Mouse (Mus musculus) kidney, embryonic 15.5 days (tissue): ENCODE results near the gene Fzd5. TPM values are rescaled to one million over a fixed set of nuclear protein-coding genes. Genes with fewer than 3 reads are reported as not detected.

Experiments
- ATAC-seq: fragments of 200-750 bp; cut with Nextera tagmentation; replicated peaks from 2 replicates; pipeline ENCODE4 v1.8.0; 2017; ENCODE audit warnings: moderate TSS enrichment; ENCODE audit not compliant: low FRiP score
- H3K27ac ChIP-seq: fragments of 300-500 bp; sonication (generic); 2 replicates; pipeline ENCODE4 v1.5.1; 2015; ENCODE audit warnings: mild to moderate bottlenecking, inconsistent platforms
- H3K27me3 ChIP-seq: fragments of 300-500 bp; sonication (generic); 2 replicates; pipeline ENCODE4 v1.6.1; 2015; ENCODE audit warnings: inconsistent platforms
- H3K36me3 ChIP-seq: fragments of 300-500 bp; sonication (generic); 2 replicates; pipeline ENCODE4 v1.6.1; 2015; ENCODE audit warnings: inconsistent platforms
- H3K4me1 ChIP-seq: fragments of 300-500 bp; sonication (generic); 2 replicates; pipeline ENCODE4 v1.6.1; 2015; ENCODE audit warnings: inconsistent platforms
- H3K4me2 ChIP-seq: fragments of 300-500 bp; sonication (generic); 2 replicates; pipeline ENCODE4 v1.6.1; 2015; ENCODE audit warnings: moderate library complexity, mild to moderate bottlenecking, inconsistent platforms
- H3K4me3 ChIP-seq: fragments of 300-500 bp; sonication (generic); replicated peaks from 2 replicates; pipeline ENCODE4 v1.5.1; 2015; ENCODE audit warnings: mild to moderate bottlenecking, inconsistent platforms
- H3K9ac ChIP-seq: fragments of 300-500 bp; sonication (generic); 2 replicates; pipeline ENCODE4 v1.6.1; 2015; ENCODE audit warnings: mild to moderate bottlenecking, inconsistent platforms
- H3K9me3 ChIP-seq: fragments of 300-500 bp; sonication (generic); replicated peaks from 2 replicates; pipeline ENCODE4 v1.6.1; 2016; ENCODE audit warnings: inconsistent platforms
- WGBS: fragments of 180-500 bp; shearing (Covaris S2); methylation state at CpG from one replicate; pipeline ENCODE4 v1.1.7; 2015; ENCODE audit warnings: mixed read lengths; 5-methylcytosine and 5-hydroxymethylcytosine counted together
- polyA plus RNA-seq: library from polyadenylated mRNA; unstranded; fragments of >200 nt; fragmentation: Nextera tagmentation; extraction: Ambion mirVana; gene quantifications from 2 replicates; pipeline ENCODE4 v1.2.1, GENCODE M21; 2015

Gene Fzd5
- polyA plus RNA-seq, 1 experiment from 2014 or later, result 2.2 TPM

GRCm38 (mm10) chr1:64753109-64753508, 15.6 kb upstream of the Fzd5 start:
- Histone ChIP-seq H3K9ac (no peak overlapping the region), H3K4me3 (no peak overlapping the region), H3K27ac (no peak overlapping the region), H3K9me3 (no peaks in the 10 kb centered on the region), H3K4me2 (no peak overlapping the region), H3K36me3 (no peaks in the 10 kb centered on the region), H3K4me1 (peaks cover 11% of the 10 kb centered on the region; the same call in 1 of the 2 replicates), H3K27me3 (peaks cover 8% of the 10 kb centered on the region; the same call in 1 of the 2 replicates)
- no peak for ATAC-seq
- WGBS, result 90% methylated on average over 8 of the region's 8 CpGs

GRCm38 (mm10) chr1:64744616-64745015, 7.1 kb upstream of the Fzd5 start:
- Histone ChIP-seq H3K27me3 (peaks cover 4% of the 10 kb centered on the region; the same call in 1 of the 2 replicates), H3K9ac (no peak overlapping the region), H3K4me1 (no peaks in the 10 kb centered on the region), H3K4me3 (no peak overlapping the region), H3K36me3 (no peaks in the 10 kb centered on the region), H3K4me2 (no peak overlapping the region), H3K9me3 (no peaks in the 10 kb centered on the region), H3K27ac (no peak overlapping the region)
- no peak for ATAC-seq

- H3K4me1 ChIP-seq, result peaks cover 17% of the 10 kb centered on the region
- WGBS, result 86% methylated on average over 18 of the region's 18 CpGs
- H3K27me3 ChIP-seq, result no peaks in the 10 kb centered on the region; the same call in 1 of the 2 replicates
- no peak overlapping the region for H3K27ac ChIP-seq
- H3K36me3 ChIP-seq, result no peaks in the 10 kb centered on the region
- no peaks in the 10 kb centered on the region for H3K9me3 ChIP-seq
- H3K9ac ChIP-seq, result no peak overlapping the region
- ATAC-seq, result no peak
- H3K4me2 ChIP-seq, result no peak overlapping the region
- H3K4me3 ChIP-seq, result no peak overlapping the region
Measured at GRCm38 (mm10) chr1:64742741-64743408, 5.3 kb upstream of the Fzd5 start.

- peak overlapping the region; percentile 44; the same call in 1 of the 2 replicates for H3K9ac ChIP-seq
- WGBS, result 0% methylated on average over 14 of the region's 14 CpGs
- H3K9me3 ChIP-seq, result no peaks in the 10 kb centered on the region
Measured at GRCm38 (mm10) chr1:64738661-64739082, 1.1 kb upstream of the Fzd5 start.

GRCm38 (mm10) chr1:64738180-64738555, 617 bp upstream of the Fzd5 start:
- Histone ChIP-seq H3K4me3 (peak overlapping the region; percentile 60), H3K27me3 (peaks cover 28% of the 10 kb centered on the region), H3K27ac (peak overlapping the region; percentile 92), H3K9ac (peak overlapping the region; percentile 44; the same call in 1 of the 2 replicates), H3K4me2 (peak overlapping the region; percentile 96), H3K36me3 (no peaks in the 10 kb centered on the region; the same call in 1 of the 2 replicates), H3K4me1 (peaks cover 42% of the 10 kb centered on the region), H3K9me3 (no peaks in the 10 kb centered on the region)
- ATAC-seq, result peak; percentile 41
- under 1% methylated on average over 11 of the region's 11 CpGs for WGBS

More at GRCm38 (mm10) chr1:64738661-64739082, 1.1 kb upstream of the Fzd5 start:
- Histone ChIP-seq H3K36me3 (no peaks in the 10 kb centered on the region; the same call in 1 of the 2 replicates), H3K27me3 (peaks cover 24% of the 10 kb centered on the region), H3K4me3 (peak overlapping the region; percentile 60), H3K4me1 (peaks cover 42% of the 10 kb centered on the region), H3K27ac (peak overlapping the region; percentile 92), H3K4me2 (peak overlapping the region; percentile 96)
- ATAC-seq, result no peak

- ATAC-seq, result peak; percentile 1; the same call in 1 of the 2 replicates
- peak overlapping the region; percentile 96 for H3K4me2 ChIP-seq
- H3K4me3 ChIP-seq, result peak overlapping the region; percentile 60
- under 1% methylated on average over 55 of the region's 56 CpGs for WGBS
- peaks cover 32% of the 10 kb centered on the region for H3K27me3 ChIP-seq
- no peaks in the 10 kb centered on the region; the same call in 1 of the 2 replicates for H3K36me3 ChIP-seq
- no peaks in the 10 kb centered on the region for H3K9me3 ChIP-seq
- peaks cover 50% of the 10 kb centered on the region for H3K4me1 ChIP-seq
- peak overlapping the region; percentile 66 for H3K9ac ChIP-seq
- H3K27ac ChIP-seq, result peak overlapping the region; percentile 82
Measured at GRCm38 (mm10) chr1:64736681-64737501, 660 bp downstream of the Fzd5 start.

GRCm38 (mm10) chr1:64735781-64736680, 1.5 kb downstream of the Fzd5 start:
- peak overlapping the region; percentile 96 for H3K4me2 ChIP-seq
- H3K36me3 ChIP-seq, result peaks cover 7% of the 10 kb centered on the region; the same call in 1 of the 2 replicates
- WGBS, result 10% methylated on average over 75 of the region's 75 CpGs
- peak overlapping the region; percentile 60 for H3K4me3 ChIP-seq
- H3K27me3 ChIP-seq, result peaks cover 38% of the 10 kb centered on the region
- H3K27ac ChIP-seq, result peak overlapping the region; percentile 82
- ATAC-seq, result no peak
- H3K4me1 ChIP-seq, result peaks cover 55% of the 10 kb centered on the region
- no peaks in the 10 kb centered on the region for H3K9me3 ChIP-seq
- H3K9ac ChIP-seq, result peak overlapping the region; percentile 66

GRCm38 (mm10) chr1:64734771-64735750, 2.5 kb downstream of the Fzd5 start:
- no peak overlapping the region for H3K27ac ChIP-seq
- H3K4me3 ChIP-seq, result peak overlapping the region; percentile 60
- 41% methylated on average over 58 of the region's 58 CpGs for WGBS

GRCm38 (mm10) chr1:64733453-64734245, 3.9 kb downstream of the Fzd5 start:
- Histone ChIP-seq H3K27ac (no peak overlapping the region), H3K4me1 (peaks cover 46% of the 10 kb centered on the region), H3K9ac (no peak overlapping the region), H3K4me3 (peak overlapping the region; percentile 14; the same call in 1 of the 2 replicates), H3K4me2 (peak overlapping the region; percentile 96; the same call in 1 of the 2 replicates), H3K27me3 (peaks cover 38% of the 10 kb centered on the region), H3K36me3 (peaks cover 7% of the 10 kb centered on the region), H3K9me3 (no peaks in the 10 kb centered on the region)
- no peak for ATAC-seq
- 41% methylated on average over 11 of the region's 11 CpGs for WGBS

More at GRCm38 (mm10) chr1:64734771-64735750, 2.5 kb downstream of the Fzd5 start:
- H3K4me2 ChIP-seq, result peak overlapping the region; percentile 96
- peaks cover 38% of the 10 kb centered on the region for H3K27me3 ChIP-seq
- H3K36me3 ChIP-seq, result peaks cover 7% of the 10 kb centered on the region; the same call in 1 of the 2 replicates
- peak overlapping the region; percentile 31; the same call in 1 of the 2 replicates for H3K9ac ChIP-seq
- ATAC-seq, result no peak
- H3K4me1 ChIP-seq, result peaks cover 55% of the 10 kb centered on the region
- no peaks in the 10 kb centered on the region for H3K9me3 ChIP-seq
